Mouse (Mus musculus): ENCODE results near the gene Wdr77. TPM values are rescaled to one million over a fixed set of nuclear protein-coding genes. Genes with fewer than 3 reads are reported as not detected.

Gene Wdr77
- polyA plus RNA-seq (2012; ENCODE audit: low replicate concordance) = 47.4 and 101 TPM in 2 replicates

DNA sequence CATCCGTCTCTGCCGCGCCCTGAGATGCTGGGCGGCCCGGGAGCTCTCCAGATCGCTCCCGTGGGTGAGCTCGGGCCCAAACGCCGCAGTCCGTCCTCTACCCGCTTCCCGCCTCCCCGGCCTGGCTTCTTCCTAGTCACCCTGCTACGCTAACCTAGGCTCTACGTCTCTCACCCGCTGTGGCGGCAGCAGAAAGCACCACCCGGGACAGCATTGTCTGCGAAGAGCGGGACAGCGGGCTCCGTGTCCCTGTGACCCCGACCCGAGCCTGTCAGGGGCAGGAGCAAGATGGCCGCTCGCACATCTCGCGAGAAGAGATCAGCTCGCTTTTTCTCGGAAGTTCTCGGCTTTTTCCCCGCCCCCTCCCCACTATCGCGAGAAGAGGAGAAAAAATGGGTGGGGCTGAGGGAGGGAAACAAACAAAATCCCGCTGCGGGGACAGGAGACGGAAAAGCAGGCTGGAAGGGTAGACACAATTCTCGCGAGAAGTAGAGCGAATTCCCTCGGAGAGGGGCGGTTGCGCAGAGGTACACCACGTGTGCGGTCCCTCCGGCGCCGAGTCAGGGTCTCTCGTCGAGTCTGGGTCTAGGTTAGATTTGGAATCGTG lies at the start of gene Wdr77:
TSS of gene Wdr77 (plus strand) at position 396 of the 607 bp plus-strand sequence.

DNA sequence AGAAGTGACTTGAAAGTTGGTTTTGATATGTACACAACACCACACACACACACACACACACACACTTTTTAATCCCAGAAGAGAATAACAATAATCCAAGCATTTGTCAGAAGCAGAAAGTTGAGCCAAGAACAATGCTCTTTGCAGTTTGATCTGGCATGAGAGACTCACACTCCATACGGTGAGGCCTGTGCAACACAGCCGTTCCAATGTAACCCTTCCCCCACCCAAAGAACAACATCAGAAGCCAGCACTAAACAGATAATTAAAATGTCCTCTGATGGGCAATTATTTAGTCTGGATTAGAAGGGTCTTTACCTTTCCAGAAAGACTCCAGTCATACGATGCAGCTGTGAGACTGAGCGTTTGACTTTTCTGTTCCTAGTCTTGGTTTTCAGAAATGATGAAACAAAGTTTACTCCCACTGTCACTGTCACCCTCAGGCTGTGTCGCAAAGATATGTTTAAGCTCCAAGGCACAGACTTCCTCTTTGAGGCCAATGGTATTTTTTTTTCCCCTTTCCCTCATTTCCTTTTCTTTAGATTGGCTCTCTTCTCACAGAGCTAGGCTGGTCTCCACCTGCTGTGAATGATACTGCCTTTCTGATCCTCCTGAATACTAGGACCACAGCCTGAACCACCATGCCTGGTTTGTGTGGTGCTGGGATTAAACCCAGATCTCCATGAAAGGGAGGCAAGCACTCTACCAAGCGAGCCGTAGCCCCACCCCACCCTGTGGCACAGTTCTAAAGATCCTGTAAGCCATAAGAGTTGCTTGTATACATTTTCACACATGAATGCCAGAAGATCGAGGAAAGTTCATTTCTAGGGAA lies 26.7 kb upstream of the Wdr77 start, which contains the start of gene I830077J02Rik:
TSS of gene I830077J02Rik (minus strand) at position 425 of the 832 bp plus-strand sequence.

GRCm38 (mm10) chr3:105959999-105960398 lies 830 bp downstream of the Wdr77 start, which contains the start of gene Atp5f1:
Gene Atp5f1 (minus strand): TSS chr3:105960099.

GRCm38 (mm10) chr3:105973411-105973810 lies 14.2 kb downstream of the Wdr77 start, which contains the start of gene Ovgp1:
Gene Ovgp1 (plus strand): TSS chr3:105973711.

GRCm38 (mm10) chr3:106014546-106014945 lies 55.4 kb downstream of the Wdr77 start, which contains the start of gene Pifo:
Gene Pifo (minus strand): TSS chr3:106014646.

Other genes with a start within 250 kb of the Wdr77 start
- 5.4 and 6.1 TPM in 2 replicates for gene Rap1a, start 158.0 kb upstream of the Wdr77 start, polyA plus RNA-seq (2012; ENCODE audit: low replicate concordance)
- not detected in 2 replicates for gene Adora3, start 88.5 kb upstream of the Wdr77 start, polyA plus RNA-seq (2012; ENCODE audit: low replicate concordance)
- not detected in 2 replicates for gene Tmigd3, start 88.5 kb upstream of the Wdr77 start, polyA plus RNA-seq (2012; ENCODE audit: low replicate concordance)
- gene I830077J02Rik, start 26.7 kb upstream of the Wdr77 start, polyA plus RNA-seq (2012; ENCODE audit: low replicate concordance) = 0.24 and 0.90 TPM in 2 replicates
- 101 and 270 TPM in 2 replicates for gene Atp5f1, start 730 bp downstream of the Wdr77 start, polyA plus RNA-seq (2012; ENCODE audit: low replicate concordance)
- gene Ovgp1, start 14.3 kb downstream of the Wdr77 start, polyA plus RNA-seq (2012; ENCODE audit: low replicate concordance) = 0.65 and 0.98 TPM in 2 replicates
- not detected in 2 replicates for gene Pifo, start 55.3 kb downstream of the Wdr77 start, polyA plus RNA-seq (2012; ENCODE audit: low replicate concordance)
- not detected in 2 replicates for gene Chil5, start 73.4 kb downstream of the Wdr77 start, polyA plus RNA-seq (2012; ENCODE audit: low replicate concordance)
- not detected in 2 replicates for gene Chia1, start 153.9 kb downstream of the Wdr77 start, polyA plus RNA-seq (2012; ENCODE audit: low replicate concordance)
- 0.23 TPM in 1 of 2 replicates, not detected in the other for gene Chil3, start 208.2 kb downstream of the Wdr77 start, polyA plus RNA-seq (2012; ENCODE audit: low replicate concordance)